Mouse (Mus musculus) T-helper 17 cell (primary cell): ENCODE measurements around the gene Misp.

Source experiments
- in situ Hi-C, 2 experiments: fragments of 300-600 bp; cut with MboI, MseI; formaldehyde crosslinking; loops; 1 replicate in 1 of 2; 2 replicates in 1 of 2; pipeline ENCODE4 v1.15.1; 2025; ENCODE audit warnings: high pct_unique_total_duplicates in 2 of 2

Gene Misp

DNA sequence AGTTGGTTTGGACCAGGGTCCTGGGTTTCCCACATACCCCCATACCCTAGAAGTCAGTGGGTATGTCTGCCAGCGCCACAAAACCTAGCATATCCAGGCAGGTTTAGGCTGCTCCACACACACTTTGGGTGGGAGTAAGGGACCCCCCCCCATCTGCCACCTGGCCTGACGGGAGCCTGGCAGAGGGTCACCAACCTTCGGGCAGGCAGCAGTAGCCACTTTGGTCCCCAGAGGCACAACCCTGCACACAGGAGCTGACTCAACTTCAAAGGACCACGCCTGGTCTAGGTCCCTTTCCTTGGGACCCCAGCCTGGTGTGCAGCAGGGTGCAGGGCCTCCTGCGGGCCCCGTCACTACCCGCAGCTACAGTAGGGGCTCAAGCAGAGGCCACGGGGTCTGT lies 512 bp upstream of the Misp start:
- in situ Hi-C loops: no loop called here

DNA sequence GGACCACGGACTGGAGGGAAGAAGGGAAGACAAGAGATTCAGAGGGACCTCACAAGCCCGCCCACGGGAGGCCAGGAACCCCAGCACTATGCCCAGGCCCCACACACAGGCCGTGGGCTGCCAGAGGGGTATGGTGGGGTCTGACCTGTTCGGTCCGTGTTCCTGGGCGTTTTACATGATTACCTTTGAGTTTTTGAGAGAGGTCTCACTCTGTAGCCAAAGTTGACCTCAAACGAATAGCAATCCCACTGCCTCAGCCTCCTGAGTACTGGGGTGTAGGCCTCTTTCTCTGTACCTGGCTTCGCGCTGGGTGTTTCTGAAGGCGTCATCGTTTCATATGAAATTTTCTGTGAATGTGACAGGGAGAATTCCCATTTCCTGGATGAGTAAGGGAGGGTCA lies 942 bp downstream of the Misp start:
- in situ Hi-C loops: no loop called here

DNA sequence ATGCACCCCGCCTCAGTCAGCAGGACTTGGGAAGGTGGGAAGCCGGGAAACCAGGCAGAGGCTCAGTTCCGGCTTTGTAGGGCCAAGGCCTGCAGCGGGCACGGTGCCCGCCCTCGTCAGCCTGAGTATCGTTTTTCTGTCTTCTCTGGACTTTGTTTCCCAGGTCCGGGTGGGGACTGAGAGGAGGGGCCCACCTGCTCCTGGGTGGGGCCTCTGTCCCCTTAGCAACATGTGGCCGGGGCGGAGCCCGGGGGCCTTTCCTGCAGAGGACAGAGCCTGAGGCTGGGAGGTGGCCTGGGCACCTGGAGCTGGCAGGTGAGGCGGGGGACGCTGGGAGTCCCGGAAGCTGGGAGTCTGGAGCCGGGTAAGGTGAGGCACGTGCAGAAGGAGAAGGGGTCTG lies 1.6 kb downstream of the Misp start:
- in situ Hi-C loops: no loop called here

DNA sequence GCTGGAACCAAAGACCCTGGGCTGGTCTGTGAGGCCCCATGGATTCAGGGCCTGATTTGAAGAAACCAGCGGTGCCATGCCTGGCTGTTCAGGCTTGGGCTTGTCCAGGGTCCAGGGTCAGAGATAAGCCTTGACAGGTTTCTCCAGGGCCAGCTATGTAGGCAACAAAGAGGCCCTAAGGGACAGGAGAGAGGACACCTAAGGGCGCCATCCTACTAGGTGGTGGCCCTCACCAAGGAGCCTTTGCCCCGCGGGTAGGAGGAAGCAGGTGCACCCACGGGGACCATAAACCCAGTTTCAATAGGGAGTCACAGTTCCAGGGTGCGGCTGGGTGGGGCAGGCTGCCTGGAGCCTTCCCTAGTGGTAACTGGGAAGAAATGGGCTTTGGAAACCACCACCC lies 2.2 kb downstream of the Misp start:
- in situ Hi-C loops: no loop called here

DNA sequence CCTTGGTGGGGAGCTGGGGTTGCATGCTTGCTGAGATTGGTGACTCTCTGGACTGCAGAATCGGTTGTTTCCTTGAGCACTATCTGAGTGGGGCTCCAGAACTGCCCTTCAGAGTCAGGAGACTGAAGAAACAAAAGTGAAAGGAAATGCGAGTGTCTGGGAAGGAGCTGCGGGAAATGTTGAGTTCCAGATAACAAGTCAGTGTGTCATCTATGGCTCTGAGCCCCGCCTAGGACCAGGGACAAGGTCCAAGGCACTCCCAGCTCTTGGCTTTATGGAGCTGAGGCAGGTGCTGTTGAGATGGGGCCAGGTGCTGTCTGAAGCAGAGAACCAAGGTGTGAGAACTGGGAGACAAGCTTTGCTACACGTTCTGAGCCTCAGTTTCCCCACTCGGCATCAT lies 3.6 kb downstream of the Misp start:
- in situ Hi-C loops: no loop called here

DNA sequence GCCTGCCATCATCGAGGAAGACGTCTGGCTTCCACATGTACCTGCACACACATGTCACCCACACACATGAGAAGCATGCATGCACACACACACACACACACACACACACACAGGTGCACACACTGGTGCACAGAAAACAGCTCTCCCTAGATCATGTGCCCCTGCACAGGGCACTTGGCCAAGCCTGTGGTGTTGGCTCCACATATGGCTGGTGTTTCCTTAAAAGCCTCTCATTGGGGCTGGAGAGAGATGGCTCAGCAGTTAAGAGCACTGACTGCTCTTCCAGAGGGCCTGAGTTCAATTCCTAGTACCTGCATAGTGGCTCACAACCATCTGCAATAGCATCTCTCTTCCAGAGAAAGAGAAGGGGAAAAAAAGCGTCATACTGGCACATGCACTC lies 10.8 kb downstream of the Misp start:
- in situ Hi-C loops: loop anchor here in 1 of 2 experiments (10.0 kb wide), 1 partner anchor 93 kb away; the partner anchor contains the start of genes Arid3a and R3hdm4

DNA sequence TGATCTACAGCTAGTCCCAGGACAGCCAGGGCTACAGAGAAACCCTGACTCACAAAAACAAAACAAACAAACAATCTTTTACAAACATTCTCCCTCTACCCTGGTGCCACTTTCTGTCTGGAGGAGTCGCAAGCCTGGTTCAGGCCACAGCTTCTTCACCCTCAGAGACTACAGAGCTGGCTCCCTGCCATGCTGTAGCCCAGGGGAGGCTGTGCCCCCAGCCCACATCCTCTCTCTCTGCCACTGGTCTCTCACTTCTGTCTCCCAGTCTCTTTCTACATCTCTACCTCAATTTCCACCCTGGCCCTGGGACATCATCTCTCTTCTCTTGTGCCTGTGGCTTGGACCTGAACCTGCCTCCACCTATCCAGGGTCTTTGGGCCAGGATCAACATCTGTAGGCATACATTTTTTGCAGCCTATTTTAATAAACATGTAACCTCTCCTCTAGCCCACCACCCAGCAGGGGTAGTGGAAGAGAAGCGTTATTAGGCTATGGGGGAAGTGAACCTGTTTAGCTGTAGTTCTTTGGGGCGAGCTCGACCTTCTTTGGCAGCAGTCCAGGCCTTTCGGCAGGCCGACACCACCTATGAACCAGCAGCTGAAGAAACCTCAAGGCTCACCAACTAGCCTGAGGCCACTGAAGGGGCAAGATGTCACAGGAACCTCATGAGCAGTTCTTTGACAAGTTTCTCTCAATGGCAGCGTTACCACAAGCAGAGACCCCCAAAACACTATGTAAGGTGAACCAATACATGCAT lies 11.4 kb downstream of the Misp start:
- in situ Hi-C loops: loop anchor here in 1 of 2 experiments (10.0 kb wide), 1 partner anchor 93 kb away; the partner anchor contains the start of genes Arid3a and R3hdm4

DNA sequence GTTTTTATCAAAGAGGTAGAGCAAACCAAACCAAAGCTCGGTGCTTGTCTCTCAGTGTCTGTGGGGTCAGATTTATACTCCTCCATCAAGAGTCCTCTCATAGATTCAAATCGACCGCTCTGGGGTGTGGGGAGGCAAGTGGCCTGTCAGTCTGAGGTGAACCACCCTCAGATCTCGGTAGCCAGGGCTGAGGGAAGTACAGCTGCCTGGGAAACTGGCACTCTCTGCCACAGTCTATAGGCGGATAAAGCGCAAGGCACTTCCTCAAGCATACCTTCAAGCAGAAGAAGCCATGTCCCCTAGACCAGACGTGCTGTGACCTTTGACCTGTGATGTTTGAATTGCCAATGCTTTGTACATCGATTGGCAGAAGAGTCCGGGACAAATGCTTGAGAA lies 12.0 kb downstream of the Misp start:
- in situ Hi-C loops: loop anchor here in 1 of 2 experiments (10.0 kb wide), 1 partner anchor 92 kb away; the partner anchor contains the start of genes Arid3a and R3hdm4

DNA sequence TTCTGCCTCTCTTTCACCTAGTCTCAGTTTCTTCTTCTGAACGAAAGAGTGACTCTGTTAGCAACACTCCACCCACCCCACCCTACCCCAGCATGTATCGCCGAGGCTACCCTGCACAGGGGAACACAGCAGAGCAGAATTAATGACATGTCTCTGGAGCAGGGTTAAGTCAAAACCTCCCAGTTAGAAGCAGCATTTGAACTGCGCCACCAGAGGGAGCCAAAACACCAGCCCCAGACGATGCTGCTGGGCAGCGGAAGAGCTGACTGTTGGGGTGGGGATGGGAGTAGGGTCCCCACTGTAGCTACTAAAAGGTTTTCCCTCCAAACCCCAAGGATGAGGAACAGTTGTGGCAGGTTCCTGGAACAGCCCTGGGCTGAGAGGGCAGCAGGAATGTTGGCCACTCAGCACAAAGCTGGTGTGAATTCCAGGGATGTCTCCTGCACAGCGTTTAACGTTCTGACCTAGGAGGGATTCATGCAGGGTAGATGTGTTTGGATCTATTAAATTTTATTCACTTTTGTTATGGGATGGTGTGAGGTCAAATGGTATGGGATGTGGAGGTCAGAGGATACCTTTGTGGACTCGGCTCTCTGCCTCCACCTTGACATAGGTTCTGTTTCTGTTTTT lies 14.1 kb downstream of the Misp start:
- in situ Hi-C loops: loop anchor here in 1 of 2 experiments (10.0 kb wide), 1 partner anchor 90 kb away; the partner anchor contains the start of genes Arid3a and R3hdm4

DNA sequence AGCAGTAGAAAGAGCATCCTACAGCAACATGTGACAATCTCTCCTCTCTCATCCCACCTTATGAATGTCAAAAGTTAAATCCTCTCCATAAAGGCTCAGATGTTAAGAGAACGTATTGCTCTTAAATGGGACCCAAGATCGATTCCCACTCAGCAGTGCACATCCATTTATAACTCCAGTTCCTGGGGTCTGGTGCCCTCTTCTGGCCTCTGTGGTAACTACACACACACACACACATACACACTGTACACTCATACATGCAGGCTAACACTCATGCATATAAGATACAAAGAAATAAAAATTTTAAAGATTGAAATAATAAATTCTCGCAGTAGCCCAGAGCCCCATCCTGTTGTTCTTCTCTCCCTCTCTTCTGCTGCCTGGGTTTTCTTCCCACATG lies 16.1 kb downstream of the Misp start:
- in situ Hi-C loops: loop anchor here in 1 of 2 experiments (10.0 kb wide), 1 partner anchor 88 kb away; the partner anchor contains the start of genes Arid3a and R3hdm4

DNA sequence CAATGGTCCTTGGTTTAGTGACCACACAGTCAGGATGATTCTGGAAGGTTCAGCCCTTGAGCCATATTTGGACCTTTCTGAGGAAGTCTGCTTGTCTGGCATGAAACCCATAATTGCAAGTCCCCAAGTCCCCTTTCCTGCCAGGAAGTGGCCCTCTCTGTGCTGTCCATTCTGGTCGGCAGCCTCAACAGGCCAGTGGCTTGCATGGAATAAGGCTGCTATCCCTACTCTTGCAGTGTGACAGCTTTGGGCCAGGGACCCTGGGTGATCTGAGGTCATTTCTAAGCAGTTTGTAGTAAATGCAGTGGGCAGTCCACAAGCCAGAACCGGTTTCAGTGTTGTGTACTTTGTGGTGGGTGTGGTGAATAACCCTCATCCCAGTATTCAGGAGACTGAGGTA lies 17.4 kb downstream of the Misp start:
- in situ Hi-C loops: loop anchor here in 1 of 2 experiments (10.0 kb wide), 1 partner anchor 87 kb away; the partner anchor contains the start of genes Arid3a and R3hdm4

DNA sequence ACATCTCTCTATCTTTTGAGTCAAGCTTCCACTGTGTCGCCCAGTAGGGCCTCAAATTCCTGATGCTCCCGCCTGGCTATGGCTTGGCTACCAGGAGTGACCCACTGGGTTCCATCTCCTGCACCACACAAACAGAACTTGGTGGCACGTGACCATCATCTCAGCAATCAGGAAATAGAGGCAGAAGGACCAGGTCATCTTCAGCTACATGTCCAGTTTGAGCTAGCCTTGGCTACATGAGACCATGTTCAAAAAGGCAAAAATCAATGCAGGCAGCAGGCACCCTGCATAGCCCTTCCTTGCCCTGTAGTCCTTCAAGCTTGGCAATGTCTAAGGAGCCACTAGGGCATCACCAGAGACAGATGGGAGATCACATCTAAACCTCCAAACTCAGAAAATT lies 19.3 kb downstream of the Misp start:
- in situ Hi-C loops: no loop called here

DNA sequence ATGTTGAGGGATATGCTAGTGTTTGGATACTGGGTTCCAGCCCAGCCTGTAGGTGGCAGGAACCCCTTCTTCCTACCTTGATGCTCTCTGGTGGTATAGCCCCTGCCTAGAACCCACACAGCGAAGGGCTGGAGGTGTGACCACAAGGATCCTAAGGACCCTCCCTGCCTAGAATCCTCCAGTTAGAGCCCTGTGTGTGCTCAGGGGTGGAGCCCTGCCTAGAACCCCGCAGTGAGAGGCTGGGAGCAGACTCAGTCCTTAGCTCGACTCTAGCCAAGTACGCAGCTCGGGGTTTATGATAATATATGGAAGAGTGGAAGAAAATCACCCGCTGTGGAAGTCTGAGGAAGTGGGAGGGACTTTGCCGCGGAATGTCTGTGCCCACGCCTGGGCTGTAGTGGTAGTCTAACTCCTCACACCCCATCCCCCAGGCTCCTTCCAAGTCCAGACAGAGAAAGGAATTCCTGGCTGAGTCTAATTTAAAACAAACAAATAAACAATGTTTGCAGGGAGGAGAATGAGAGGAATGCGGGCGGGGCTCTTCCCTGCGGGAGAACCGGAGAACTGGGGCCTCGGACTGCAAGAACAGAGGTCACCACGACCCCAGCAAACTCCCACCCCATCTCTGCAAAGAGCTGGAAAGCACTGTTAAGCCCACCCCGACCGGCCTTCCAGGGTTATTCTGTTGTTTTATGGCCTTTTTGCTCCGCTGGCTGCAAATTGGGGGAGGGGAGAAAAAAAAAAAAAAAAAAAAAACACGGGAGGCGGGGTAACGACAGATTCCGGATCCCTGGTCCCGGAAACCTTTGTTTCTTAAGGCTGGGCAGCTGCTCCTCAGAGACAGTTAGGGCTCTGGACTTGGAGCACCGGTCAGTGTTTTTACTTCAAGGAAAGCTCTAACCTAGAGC lies 20.1 kb downstream of the Misp start:
- in situ Hi-C loops: no loop called here

DNA sequence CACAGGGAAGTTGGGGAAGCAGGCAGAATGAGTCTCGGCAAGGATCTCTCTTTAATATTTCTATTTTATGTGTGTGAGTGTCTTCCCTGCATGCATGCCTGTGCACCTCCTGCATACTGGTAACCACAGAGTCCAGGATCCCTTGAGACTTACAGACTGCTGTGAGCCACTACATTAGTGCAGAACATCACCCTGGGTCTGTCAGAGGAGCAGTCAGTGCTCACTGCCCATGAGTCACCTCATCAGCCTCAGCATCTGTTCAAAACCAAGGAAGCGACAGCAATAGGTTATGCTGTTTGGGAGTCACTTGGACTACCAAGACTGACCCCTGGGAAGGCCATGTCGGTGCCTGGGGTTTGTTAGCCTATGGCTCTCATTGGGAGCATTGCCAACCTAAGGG lies 21.5 kb downstream of the Misp start:
- in situ Hi-C loops: no loop called here

DNA sequence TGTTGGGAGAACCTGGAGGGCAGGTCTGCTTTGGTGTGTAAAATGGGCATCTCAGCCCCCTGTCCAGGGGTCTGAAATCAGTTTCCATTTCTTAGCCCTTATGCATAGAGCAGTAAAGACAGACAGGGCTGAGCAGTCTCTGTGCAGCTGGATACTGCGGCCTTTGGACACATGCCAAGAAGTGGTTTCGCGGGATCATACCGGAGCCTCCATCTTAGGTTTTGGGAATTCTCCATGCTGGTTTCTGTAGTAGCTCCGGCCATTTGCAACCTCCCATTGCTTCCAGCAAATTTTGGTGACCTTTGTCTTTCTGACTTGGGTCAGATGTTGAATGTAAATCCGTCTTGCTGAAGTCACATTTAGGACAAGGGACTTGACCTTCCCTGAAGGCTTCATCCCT lies 22.7 kb downstream of the Misp start:
- in situ Hi-C loops: no loop called here

DNA sequence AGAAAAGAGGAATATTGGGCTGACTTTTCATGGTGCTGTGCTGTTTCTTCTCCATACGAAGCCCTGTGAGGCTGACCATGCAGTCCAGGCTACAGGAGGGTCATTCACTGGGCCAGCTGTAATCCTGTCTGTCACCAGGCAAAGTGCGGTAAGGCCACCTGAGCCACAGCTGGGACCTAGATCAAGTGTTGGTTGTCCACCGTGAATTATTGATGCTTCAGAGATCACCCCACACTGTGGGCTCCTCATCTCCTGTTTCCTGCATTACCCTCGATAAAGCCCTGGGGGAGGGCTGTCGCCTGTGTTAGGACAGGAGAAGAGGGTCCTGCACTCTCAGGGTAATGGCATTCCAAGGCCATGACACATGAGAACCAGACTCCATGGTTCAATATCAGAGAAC lies 25.8 kb downstream of the Misp start:
- in situ Hi-C loops: no loop called here

DNA sequence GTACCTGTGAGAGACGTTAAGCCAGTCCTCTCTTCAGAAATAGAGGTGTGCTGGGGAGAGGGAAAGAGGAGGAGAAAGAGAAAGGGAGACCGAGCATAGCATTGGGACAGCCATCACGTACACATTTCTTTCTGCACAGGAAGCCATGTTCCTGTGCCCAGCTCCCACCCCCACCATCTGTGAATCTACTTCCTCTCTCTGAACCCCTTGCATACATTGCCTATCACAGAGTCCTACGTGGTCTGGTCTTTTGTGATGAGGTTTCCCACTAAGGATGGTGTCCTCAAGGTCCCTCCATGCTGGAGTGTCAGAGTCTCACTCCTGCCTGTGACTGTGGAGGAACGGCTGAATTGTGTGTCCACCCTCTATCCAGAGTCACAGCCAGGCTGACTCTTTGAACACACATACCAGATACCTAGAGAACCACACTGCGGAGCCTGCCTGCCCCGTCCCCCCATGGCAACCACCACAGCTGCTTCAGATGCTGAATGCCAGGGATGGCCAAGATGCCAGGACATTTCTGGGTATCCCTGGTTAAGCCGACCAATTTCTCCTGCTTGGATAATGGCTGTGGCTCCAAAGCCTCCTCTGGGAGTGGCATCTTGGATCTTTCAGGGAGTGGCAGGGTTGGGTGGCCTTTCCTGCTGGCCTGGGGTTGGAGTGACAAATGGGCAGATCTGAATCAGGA lies 29.3 kb downstream of the Misp start:
- in situ Hi-C loops: loop anchor here in 1 of 2 experiments (25.0 kb wide), 1 partner anchor 1263 kb away; the partner anchor contains the start of gene Syde1

DNA sequence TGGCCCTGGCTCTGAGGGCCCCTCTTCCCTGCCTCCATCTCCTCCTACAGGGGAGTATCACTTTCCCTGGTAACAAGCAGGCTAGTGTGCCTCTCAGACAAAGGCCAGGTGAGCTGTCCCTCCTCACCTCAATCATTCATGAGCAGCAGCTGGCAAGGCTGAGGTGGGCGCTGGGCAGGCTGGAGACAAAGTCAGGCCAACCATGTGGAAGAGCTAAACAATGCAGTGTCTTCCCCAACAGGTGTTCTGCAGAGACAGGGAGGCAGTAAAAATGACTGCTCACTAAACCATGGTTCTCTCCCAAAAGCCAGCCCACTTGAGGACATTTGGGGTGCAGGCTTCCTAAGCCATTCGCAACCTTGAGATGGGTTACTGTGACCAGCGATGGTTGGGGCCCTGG lies 30.9 kb downstream of the Misp start:
- in situ Hi-C loops: loop anchor here in 1 of 2 experiments (25.0 kb wide), 1 partner anchor 1264 kb away; the partner anchor contains the start of gene Syde1

DNA sequence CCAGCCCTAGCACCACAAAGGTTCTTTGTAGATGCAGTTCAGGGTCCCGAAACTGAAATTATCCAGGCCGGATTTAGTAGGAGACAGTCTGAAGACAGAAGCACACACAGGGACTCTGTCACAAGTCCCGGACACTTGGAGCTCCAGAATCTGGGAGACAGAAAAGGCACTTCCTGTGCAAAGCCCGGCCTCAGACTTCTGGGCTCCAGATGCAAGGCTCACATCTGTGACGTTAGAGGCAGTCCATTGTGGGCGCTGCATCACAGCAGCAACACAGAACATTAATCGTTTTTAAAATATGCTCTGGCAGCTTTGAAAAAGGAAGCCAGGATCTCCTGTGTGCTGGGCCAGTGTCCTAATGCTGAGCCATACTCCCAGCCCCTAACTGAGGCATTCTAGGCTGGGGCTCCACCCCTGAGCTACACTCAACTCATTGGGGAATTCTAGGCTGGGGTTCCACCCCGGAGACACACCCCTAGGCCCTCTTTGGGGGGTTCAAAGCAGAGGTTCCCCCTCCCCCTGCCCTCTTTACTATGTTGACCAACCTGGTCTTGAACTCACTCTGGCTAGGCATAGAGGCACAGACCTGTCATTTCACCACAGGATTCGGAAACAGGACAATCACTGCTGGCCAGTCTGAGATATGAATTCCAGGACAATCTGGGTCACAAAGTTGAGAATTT lies 31.5 kb downstream of the Misp start:
- in situ Hi-C loops: loop anchor here in 1 of 2 experiments (25.0 kb wide), 1 partner anchor 1265 kb away; the partner anchor contains the start of gene Syde1

DNA sequence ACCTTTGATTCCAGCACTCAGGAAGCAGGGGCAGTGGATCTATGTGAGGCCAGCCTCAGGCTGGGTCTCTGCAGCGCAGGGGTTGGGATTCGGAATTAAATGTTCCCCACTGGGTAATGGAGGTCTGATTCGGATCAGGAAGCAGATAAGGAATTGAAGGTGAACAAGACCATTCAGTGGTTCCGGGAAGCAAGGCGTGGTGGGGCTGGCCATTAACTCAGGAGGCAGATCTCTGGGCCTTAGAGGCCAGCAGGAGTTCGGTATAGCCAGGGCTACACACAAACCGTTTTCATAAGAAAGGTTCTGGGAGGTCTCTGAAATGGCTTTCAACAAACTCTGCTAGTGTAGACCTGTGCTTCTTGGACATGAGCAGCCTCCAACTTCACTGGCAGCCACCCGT lies 32.0 kb downstream of the Misp start:
- in situ Hi-C loops: loop anchor here in 1 of 2 experiments (25.0 kb wide), 1 partner anchor 1266 kb away; the partner anchor contains the start of gene Syde1
